Mouse (Mus musculus) testis, adult 2 months (tissue): ENCODE data around the gene Stra6. TPM values are rescaled to one million over a fixed set of nuclear protein-coding genes. Genes with fewer than 3 reads are reported as not detected.

Experiments used
- H3K27ac ChIP-seq: fragments of 200-500 bp; 2 replicates; pipeline ENCODE4 v1.5.1; 2012; ENCODE audit warnings: low read depth, low read length; ENCODE audit not compliant: control insufficient read depth, insufficient read depth
- H3K27me3 ChIP-seq: fragments of 200-500 bp; 2 replicates; pipeline ENCODE4 v1.6.1; 2012; ENCODE audit warnings: mild to moderate bottlenecking, low read length, moderate library complexity; ENCODE audit not compliant: control insufficient read depth, insufficient read depth
- H3K36me3 ChIP-seq: fragments of 200-500 bp; 2 replicates; pipeline ENCODE4 v1.6.1; 2012; ENCODE audit warnings: mild to moderate bottlenecking, low read length; ENCODE audit not compliant: control insufficient read depth, insufficient read depth
- H3K4me1 ChIP-seq: fragments of 200-500 bp; 2 replicates; pipeline ENCODE4 v1.6.1; 2012; ENCODE audit warnings: low read length; ENCODE audit not compliant: control insufficient read depth, insufficient read depth
- H3K4me3 ChIP-seq: fragments of 200-500 bp; 2 replicates; pipeline ENCODE4 v1.5.1; 2012; ENCODE audit warnings: low read depth, mild to moderate bottlenecking, low read length, moderate library complexity, mixed read lengths; ENCODE audit not compliant: control insufficient read depth
- CTCF ChIP-seq: fragments of 200-500 bp; IDR thresholded peaks from 2 replicates; pipeline ENCODE4 v1.5.1; 2012; ENCODE audit warnings: low read depth, mild to moderate bottlenecking, inconsistent platforms, low read length, moderate library complexity; ENCODE audit not compliant: control insufficient read depth, insufficient read depth, insufficient replicate concordance
- POLR2A ChIP-seq: fragments of 200-500 bp; IDR thresholded peaks from 2 replicates; pipeline ENCODE4 v1.6.1; 2012; ENCODE audit warnings: low read depth, mild to moderate bottlenecking, inconsistent platforms, low read length, moderate library complexity; ENCODE audit not compliant: control insufficient read depth
- polyA plus RNA-seq: library from polyadenylated mRNA; depleted of rRNA; stranded (reverse); fragments of >200 nt; gene quantifications from 2 replicates; pipeline ENCODE4 v1.2.3, GENCODE M21; 2012

Stra6 gene
- polyA plus RNA-seq, 1 experiment: 6.4 TPM

GRCm38 (mm10) chr9:58116024-58116651, 52.5 kb downstream of the Stra6 start:
- Histone ChIP-seq H3K4me1 (peaks cover 5% of the 10 kb centered on the region), H3K27me3 (no peaks in the 10 kb centered on the region; the same call in 1 of the 2 replicates), H3K36me3 (no peaks in the 10 kb centered on the region), H3K27ac (no peak overlapping the region), H3K4me3 (no peak overlapping the region)
- TF ChIP-seq CTCF (no peak), POLR2A (no peak)

GRCm38 (mm10) chr9:58118671-58119070, 55.1 kb downstream of the Stra6 start, which contains the start of gene Ccdc33:
Gene Ccdc33, minus strand, starts transcription at chr9:58118823.
- TF ChIP-seq POLR2A (no peak), CTCF (no peak)
- Histone ChIP-seq H3K4me3 (no peak within 1 kb of the TSS), H3K4me1 (no peaks in the 10 kb centered on the region; the same call in 1 of the 2 replicates), H3K27me3 (no peaks in the 10 kb centered on the region), H3K36me3 (no peaks in the 10 kb centered on the region), H3K27ac (no peak within 1 kb of the TSS)

- H3K27me3 ChIP-seq: no peaks in the 10 kb centered on the region
- peaks cover 11% of the 10 kb centered on the region; the same call in 1 of the 2 replicates for H3K4me1 ChIP-seq
- no peaks in the 10 kb centered on the region for H3K36me3 ChIP-seq
- H3K4me3 ChIP-seq: no peak overlapping the region
- no peak overlapping the region for H3K27ac ChIP-seq
- no peak for TF ChIP-seq CTCF
- no peak for TF ChIP-seq POLR2A
Observed at GRCm38 (mm10) chr9:58125085-58125484, 61.5 kb downstream of the Stra6 start.

- H3K27ac ChIP-seq: no peak overlapping the region
- no peaks in the 10 kb centered on the region for H3K27me3 ChIP-seq
- H3K4me1 ChIP-seq: peaks cover 11% of the 10 kb centered on the region; the same call in 1 of the 2 replicates
Observed at GRCm38 (mm10) chr9:58125811-58126210, 62.2 kb downstream of the Stra6 start.

GRCm38 (mm10) chr9:58128926-58129413, 65.4 kb downstream of the Stra6 start:
- Histone ChIP-seq H3K4me1 (peaks cover 11% of the 10 kb centered on the region; the same call in 1 of the 2 replicates), H3K27ac (no peak overlapping the region), H3K27me3 (no peaks in the 10 kb centered on the region), H3K4me3 (no peak overlapping the region), H3K36me3 (no peaks in the 10 kb centered on the region)
- TF ChIP-seq CTCF (no peak), POLR2A (no peak)

More at GRCm38 (mm10) chr9:58125811-58126210, 62.2 kb downstream of the Stra6 start:
- TF ChIP-seq POLR2A (no peak), CTCF (no peak)
- no peak overlapping the region for H3K4me3 ChIP-seq
- no peaks in the 10 kb centered on the region for H3K36me3 ChIP-seq

- TF ChIP-seq POLR2A (no peak), CTCF (no peak)
- Histone ChIP-seq H3K4me1 (peaks cover 11% of the 10 kb centered on the region; the same call in 1 of the 2 replicates), H3K27ac (no peak overlapping the region)
Observed at GRCm38 (mm10) chr9:58129508-58129907, 65.9 kb downstream of the Stra6 start.

GRCm38 (mm10) chr9:58130909-58131308, 67.3 kb downstream of the Stra6 start:
- no peak overlapping the region for H3K4me3 ChIP-seq
- TF ChIP-seq POLR2A (no peak), CTCF (no peak)
- H3K27ac ChIP-seq: no peak overlapping the region
- no peaks in the 10 kb centered on the region for H3K27me3 ChIP-seq
- no peaks in the 10 kb centered on the region for H3K36me3 ChIP-seq
- H3K4me1 ChIP-seq: peaks cover 14% of the 10 kb centered on the region; the same call in 1 of the 2 replicates

More at GRCm38 (mm10) chr9:58129508-58129907, 65.9 kb downstream of the Stra6 start:
- no peaks in the 10 kb centered on the region for H3K36me3 ChIP-seq
- no peaks in the 10 kb centered on the region for H3K27me3 ChIP-seq
- H3K4me3 ChIP-seq: no peak overlapping the region
